Mouse (Mus musculus) neutrophil, adult 5-6 weeks (primary cell): ENCODE results near the gene Grm6. TPM values are rescaled to one million over a fixed set of nuclear protein-coding genes. Genes with fewer than 3 reads are reported as not detected.

Experiments used
- ATAC-seq: fragments of 151-379, 151-347 bp; 2 replicates; pipeline ENCODE4 v1.8.0; 2017; ENCODE audit warnings: mild to moderate bottlenecking, moderate TSS enrichment; ENCODE audit not compliant: insufficient number of reproducible peaks, poor library complexity, low FRiP score, severe bottlenecking; ENCODE audit errors: extremely low read depth
- total RNA-seq: library from RNA; stranded (forward); fragments of 200-1000 nt; gene quantifications from 2 replicates; pipeline ENCODE4 v1.2.3, GENCODE M21; 2017

Grm6 gene
- total RNA-seq, 1 experiment from 2014 or later, result 0.23 TPM

- no peak for ATAC-seq
Observed at GRCm38 (mm10) chr11:50908136-50908535, 57.7 kb downstream of the Grm6 start.

DNA sequence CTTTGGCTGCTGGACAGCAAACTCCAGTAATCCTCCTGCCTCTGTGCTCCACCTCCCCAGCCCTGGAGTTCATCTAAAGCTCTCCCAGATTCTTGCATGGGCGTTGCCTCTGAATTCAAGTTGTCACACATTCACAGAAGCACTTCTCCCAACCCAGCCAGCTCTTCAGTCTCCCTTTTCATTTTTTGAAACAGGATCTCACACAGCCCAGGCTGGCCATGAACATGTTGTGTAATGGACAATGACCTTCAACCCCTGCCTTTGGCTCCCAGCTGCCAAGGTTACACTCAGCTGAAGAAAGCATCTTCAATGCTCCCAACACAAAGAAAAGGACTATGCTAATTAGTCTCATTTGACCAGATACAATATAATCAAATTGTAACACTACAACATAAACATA is 62.8 kb downstream of the Grm6 start:
- no peak for ATAC-seq

DNA sequence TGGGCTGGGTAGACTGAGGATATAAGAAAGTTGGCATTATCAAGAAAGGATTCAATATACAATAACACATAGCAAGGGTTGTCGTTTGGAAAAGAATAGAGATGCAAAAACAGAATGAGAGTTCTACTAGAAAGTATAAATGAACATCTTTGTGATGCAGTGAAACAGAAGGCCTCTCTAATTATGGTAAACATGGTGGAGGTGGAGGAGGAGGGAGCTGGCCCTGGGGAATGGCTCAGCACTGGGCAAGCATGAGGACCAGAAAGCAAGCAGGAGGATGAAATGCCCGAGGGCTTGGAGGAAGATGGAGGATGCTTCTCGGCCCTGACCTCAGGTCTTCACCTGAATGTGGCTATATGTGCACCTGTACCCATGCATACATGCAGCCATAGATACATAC is 64.0 kb downstream of the Grm6 start:
- ATAC-seq, result no peak

Other genes with a start within 250 kb of the Grm6 start
- gene Adamts2, start 248.6 kb upstream of the Grm6 start, total RNA-seq, result 0.12 TPM in 1 of 2 replicates, not detected in the other
- 3.3 and 3.8 TPM in 2 replicates for gene Zfp354c, start 23.0 kb upstream of the Grm6 start, total RNA-seq
- 0.49 TPM in 1 of 2 replicates, not detected in the other for gene Zfp879, start 9.1 kb upstream of the Grm6 start, total RNA-seq
- gene Zfp454, start 37.0 kb downstream of the Grm6 start, total RNA-seq, result not detected in 2 replicates
- 1.0 and 2.1 TPM in 2 replicates for gene Zfp2, start 65.5 kb downstream of the Grm6 start, total RNA-seq
- gene Zfp354b, start 80.9 kb downstream of the Grm6 start, total RNA-seq, result 0.70 and 2.3 TPM in 2 replicates
- not detected in 2 replicates for gene 4933414I15Rik, start 93.1 kb downstream of the Grm6 start, total RNA-seq
- not detected in 2 replicates for gene Prop1, start 103.1 kb downstream of the Grm6 start, total RNA-seq
- gene Olfr1378, start 115.8 kb downstream of the Grm6 start, total RNA-seq, result not detected in 2 replicates
- not detected in 2 replicates for gene Olfr1377, start 131.3 kb downstream of the Grm6 start, total RNA-seq
- not detected in 2 replicates for gene Olfr51, start 152.9 kb downstream of the Grm6 start, total RNA-seq
- not detected in 2 replicates for gene Olfr54, start 163.6 kb downstream of the Grm6 start, total RNA-seq
- not detected in 2 replicates for gene Olfr1375, start 197.4 kb downstream of the Grm6 start, total RNA-seq
- gene Zfp354a, start 208.6 kb downstream of the Grm6 start, total RNA-seq, result not detected in 2 replicates